Mouse (Mus musculus) gastrocnemius, postnatal 4 days (tissue): ENCODE measurements at regions not wholly inside any gene's neighbourhood (a gene's known extent, or its start where the extent isn't known, plus 50 kb on each side); places are given as distances from the start of the nearest gene placed in this dataset.
A peak's percentile ranks its signal among the peaks of the same experiment; 100 is the strongest.

Experiments
- DNase-seq, 2 experiments: peaks; one replicate each; pipeline ENCODE4 v3.0.0; 2021 to 2022; ENCODE audit warnings: low spot score in 2 of 2, mixed read lengths in 2 of 2

DNA sequence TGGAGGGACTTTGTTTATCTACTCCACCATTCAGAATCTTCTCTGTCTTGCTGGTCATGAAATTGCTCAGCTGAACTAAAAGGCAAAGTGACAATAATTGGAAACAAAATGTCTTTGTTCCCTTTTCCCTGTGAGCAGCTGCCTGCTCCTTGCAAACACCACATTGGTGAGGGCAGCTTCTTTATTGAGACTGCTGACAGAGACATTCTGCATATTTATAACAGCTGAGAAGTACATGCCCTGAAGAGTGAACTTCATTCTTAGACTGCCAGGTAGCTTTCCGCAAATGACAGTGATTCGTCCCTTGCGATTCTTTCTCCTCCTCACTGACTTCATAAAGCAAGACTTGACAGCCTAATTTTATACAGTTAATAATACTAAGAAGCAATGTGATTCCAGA lies 237.0 kb downstream of the Cps1 start:
- no peak for DNase-seq

- no peak for DNase-seq
These were observed 243.2 kb downstream of the Cps1 start for GRCm38 (mm10) chr1:67366038-67366437.

GRCm38 (mm10) chr1:67366485-67366884 lies 243.7 kb downstream of the Cps1 start:
- no peak for DNase-seq

- DNase-seq, result no peak
These were observed 259.5 kb downstream of the Cps1 start for GRCm38 (mm10) chr1:67382366-67382765.

- no peak for DNase-seq
These were observed 262.6 kb downstream of the Cps1 start for GRCm38 (mm10) chr1:67385377-67385776.

- DNase-seq, result no peak
These were observed 264.1 kb downstream of the Cps1 start for GRCm38 (mm10) chr1:67386877-67387276.

- peak in 1 of 2 experiments; percentile 12 for DNase-seq
These were observed 275.1 kb downstream of the Cps1 start for GRCm38 (mm10) chr1:67397757-67398446.

DNA sequence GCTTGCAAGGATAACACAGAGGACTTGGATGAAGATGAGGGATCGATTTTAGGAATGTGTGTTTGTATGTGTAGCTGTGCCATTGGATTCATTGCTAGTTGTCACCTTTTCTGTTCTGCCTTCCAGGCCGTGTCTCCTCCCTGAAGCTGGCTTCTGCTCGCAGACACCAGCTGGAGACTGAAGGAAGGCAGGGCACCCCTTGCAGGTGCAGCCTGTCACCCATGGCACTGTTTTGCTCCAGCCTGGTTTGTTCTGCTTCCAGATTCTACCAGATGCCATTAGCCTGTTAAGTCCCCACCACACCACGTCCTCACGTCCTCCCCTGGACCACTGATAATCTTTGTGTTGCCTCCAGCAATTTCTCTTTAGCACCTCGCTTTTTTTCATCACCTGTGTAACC lies 286.7 kb downstream of the Cps1 start:
- no peak for DNase-seq

GRCm38 (mm10) chr1:67417196-67417595 lies 294.4 kb downstream of the Cps1 start:
- no peak for DNase-seq

DNA sequence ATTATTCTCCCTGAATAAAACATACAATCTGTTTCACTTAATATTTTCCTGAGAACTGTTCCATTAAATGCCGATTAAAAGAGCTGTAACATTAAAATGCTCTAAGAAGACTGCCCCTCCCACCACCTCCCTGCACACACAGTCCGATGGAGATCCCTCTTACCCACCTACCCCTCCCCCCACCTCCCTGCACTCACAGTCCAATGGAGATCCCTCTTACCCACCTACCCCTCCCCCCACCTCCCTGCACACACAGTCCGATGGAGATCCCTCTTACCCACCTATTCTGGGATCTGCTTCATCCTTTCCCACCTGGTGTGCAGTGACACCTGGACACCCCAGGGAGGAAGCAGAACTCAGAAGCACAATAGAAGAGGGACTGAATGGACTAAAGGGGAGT lies 305.6 kb downstream of the Cps1 start:
- DNase-seq, result no peak

DNA sequence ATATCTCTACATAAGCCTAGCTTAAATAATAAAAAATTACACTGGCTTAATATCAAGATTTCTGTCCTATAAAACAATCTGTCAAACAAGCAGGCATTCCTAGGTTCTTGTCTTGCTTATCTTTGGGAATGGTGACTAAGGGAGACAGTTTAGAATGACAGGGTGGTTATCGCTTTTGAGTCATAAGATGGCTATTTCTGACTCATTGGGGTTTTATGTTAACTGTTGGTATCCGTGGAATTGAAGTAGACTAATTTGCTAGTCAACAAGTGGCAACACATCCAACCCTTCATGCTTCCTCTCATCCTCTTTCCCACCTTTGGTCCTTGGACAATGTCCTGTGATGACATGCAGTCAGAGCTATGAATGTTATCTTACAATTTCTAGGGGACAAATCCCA lies 328.0 kb downstream of the Cps1 start:
- DNase-seq, result no peak

DNA sequence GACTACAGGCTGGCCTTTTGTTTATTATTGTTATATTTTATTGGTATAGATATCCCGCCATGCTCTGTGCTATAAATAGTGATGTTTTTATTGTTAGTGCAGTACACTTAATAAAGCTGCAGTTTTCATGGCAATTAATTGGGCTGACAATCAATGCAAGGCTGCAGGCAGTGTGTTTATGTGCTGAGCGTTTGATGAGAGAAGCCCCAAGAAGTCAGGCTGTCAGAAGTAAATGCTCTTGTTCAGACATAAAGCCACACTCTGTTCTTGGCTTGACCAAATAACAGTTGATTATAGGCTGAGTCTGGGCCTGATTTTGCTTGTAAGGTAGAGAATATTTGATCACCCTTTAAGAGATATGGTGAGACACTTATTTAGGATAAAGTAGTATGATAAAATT lies 341.4 kb downstream of the Cps1 start:
- no peak for DNase-seq

GRCm38 (mm10) chr1:67465527-67465926 lies 342.7 kb downstream of the Cps1 start:
- DNase-seq, result no peak

DNA sequence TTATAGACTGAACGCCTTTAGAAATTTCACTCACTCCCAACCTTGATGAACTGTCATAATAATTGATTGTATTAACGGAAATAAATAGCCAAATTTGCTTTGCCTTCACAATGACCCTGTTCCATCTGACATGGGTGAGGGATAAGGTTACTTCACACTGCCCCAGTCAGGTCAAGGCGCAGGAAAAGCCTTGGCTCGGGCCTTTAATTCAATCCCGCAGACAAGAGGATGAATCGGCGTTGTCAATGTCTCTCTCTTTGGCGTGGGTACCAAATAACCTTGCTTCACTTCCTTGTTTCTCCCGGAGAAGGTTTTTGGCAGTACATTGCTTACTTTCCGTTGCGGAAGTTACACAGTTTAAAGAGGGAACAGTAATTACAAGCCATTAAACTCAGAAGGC lies 354.2 kb downstream of the Cps1 start:
- DNase-seq, result no peak

DNA sequence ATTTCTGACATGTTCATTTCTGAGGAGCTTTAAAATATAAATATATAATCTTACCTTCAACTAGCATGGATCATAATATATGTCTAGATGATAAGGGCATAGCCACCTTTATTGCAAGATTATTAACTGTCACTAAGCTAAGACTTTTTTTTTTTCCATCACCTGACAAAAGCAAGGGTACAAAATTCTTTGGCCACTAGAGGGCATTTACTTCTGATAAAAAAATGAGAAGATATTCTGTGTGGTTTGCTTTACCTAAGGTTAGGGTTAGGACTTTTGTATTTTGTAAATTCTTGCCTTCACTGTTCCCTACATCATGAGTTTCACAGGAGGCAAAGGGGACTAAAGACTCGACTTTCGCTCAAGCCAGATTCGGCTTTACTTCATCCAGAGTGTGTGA lies 355.1 kb downstream of the Cps1 start:
- no peak for DNase-seq

DNA sequence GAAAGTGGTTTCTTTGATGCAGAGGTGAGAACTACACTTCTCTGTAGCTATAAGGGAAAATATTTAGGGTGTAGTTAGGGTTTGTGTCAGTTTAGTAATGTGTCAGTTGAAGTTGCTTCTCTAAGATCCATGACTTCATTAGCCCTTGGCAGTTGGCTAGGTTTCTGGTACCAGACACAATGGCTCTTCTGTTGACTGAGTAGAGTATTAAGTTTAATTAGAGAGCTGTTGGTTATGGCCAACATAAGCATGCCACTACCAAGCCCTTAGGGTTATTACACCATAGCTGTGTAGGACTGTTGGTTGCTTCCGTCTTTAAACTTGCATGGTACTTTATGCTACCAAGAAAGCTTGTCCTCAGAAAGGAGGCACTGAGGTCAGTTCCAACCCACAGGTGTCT lies 359.1 kb downstream of the Cps1 start:
- DNase-seq, result no peak

DNA sequence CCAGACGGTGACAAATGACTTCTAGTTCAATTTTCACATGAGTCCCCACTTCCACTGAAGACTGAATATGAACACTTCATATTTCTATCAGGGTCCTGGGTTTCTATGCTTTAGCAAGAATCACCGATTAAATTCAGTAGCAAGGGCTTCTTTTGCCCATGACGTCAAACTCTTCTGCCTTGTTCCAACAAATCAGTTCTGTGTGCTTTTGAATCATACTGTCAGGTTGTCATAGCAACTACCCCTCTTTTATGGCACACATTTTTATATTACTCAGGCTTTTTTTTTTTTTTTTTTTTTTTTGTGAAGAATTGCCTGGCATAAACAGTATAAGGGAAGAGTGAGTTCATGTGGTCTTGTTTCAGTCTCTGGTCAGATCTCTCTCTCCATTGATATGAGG lies 381.3 kb downstream of the Cps1 start:
- DNase-seq, result no peak

DNA sequence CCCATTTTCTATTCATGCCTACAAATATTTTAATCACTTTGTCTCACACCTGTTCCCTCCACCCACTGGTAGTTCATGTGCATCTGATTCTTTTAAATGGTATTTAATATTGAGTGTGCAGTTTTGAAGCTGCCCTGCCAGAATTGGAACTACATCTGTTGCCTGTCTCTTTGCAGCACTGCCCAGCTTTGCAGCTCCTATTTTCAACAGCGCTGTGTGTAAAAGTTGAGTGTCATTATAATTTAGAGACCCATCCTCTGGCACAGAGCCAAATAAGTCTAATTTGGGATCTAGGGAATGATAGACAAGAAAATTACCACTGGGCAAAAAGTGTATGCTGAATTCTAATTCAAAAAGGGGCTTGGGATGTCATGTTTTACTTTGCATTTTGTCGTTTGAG lies 382.9 kb downstream of the Cps1 start:
- DNase-seq, result no peak

DNA sequence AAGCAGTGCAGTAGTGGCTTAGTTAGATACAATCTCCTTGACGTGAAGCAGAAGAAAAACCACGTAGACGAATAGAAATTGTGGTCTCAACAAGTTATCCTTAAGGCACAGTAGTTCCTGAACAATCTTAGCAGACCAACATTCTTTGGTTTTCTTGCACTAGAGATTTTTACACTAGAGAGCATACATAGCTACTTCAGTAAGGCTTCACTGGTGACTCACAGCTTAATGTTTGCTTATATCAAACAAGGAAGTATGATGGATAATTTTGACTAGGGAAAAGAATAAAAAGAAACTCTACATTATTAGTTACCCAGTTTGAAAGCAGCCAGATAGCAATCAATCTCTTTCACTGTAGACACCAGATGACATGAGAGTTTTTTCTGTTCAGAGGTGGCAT lies 395.5 kb downstream of the Cps1 start:
- no peak for DNase-seq

DNA sequence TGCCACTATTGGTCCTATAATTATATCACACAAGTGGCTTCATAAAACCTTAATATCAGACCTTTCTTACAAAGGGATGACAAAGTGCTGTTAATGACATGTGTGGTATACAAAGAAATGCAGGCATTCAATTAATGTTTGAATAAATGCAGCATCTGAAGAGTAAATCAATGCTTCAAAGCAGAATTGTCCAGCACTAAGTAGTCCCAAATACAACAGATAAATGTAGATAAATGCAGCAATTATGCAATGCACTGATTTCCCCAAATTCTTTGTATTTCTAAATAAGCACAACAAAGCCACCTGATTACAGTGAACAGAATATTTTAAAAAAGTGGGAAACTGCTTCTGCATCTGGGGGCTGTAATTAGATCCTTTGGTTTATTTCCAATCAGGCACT lies 435.9 kb downstream of the Cps1 start:
- no peak for DNase-seq

DNA sequence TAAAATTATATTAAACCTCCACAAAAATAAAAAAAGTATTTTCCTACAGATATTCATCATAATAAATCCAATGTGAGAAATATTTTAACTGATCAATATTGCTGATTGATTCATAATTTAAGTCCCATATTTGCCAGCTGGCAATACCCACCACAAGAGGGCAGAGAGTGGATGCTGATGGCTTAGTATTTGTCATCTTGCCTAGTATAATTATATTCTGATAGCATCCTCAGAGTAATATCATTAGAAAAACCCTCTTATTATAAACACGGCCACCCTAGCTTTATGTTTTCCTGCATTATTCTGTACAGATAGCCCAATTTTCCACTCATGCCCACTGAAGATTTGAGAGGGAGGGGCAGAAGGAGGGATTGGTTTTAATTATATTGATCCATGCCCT lies 436.4 kb downstream of the Cps1 start:
- no peak for DNase-seq

DNA sequence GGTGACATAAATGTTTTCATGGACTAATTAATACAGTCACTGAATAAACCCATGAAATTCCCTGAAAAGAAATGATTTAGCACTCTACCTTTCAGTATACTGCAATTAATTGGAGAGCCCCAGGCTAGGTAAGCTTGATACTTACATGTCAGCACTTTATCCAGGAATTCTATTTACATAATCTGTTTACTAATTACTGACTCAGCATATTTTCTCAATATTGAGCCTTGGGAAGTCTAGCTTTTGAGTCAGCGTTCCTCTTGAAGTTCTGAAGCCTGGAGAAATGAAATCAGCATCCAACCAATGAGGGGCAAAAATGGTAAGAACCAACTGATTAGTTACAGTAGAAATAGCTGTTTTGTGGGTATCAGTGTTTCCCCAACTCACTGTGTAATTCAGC lies 448.8 kb downstream of the Cps1 start:
- DNase-seq, result no peak

GRCm38 (mm10) chr1:67579732-67580131 lies 456.9 kb downstream of the Cps1 start:
- no peak for DNase-seq
